Mouse (Mus musculus) WW6 (cell line): ENCODE measurements around the gene Map3k1.

Experiments
- DNase-seq: peaks from one replicate; pipeline ENCODE4 v3.0.0-alpha.2; 2013; ENCODE audit warnings: low read depth, low spot score

Gene Map3k1

DNA sequence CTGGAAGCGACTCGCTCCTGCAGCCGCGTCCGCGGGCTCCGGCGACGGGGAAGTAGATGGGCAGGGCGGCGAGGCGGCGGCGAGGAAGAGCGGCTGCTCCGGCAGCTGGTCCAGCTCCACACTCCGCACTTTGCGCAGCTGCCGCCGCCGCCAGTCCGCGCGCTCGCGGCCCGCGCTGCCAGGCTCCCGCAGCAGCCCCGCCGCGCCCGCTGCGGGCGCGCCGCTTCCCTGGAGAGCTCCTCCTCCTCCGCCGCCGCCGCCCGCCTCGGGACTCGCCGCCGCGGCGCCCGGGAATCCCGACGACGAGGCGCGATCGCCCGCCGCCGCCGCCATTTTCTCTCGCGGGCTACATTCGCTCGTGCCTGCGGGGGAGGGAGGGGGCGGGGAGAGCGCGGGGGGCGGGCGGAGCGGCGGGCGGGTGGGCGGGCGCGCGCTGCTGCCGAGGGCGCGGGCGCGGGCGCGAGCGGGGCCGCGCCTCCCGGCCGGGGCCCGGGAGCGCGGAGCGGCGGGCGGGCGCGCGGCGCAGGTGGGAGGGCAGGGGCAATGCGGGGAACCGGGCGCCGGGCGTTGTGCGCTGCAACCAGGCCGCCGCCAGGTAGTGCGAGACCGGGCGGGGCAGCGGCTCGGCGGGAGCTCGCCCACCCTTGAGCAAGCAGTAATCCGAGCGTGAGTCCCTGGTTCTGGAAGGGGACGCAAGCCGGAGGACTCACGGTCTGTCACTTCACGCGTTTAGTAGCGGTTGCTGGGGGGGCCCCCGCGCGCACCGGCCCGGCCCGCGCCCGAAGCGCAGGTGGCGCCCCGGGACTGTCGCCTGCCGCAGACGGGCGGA is at the start of gene Map3k1:
Gene Map3k1 (minus strand): TSS at position 357 of the 829 bp plus-strand sequence.
- no peak for DNase-seq

DNA sequence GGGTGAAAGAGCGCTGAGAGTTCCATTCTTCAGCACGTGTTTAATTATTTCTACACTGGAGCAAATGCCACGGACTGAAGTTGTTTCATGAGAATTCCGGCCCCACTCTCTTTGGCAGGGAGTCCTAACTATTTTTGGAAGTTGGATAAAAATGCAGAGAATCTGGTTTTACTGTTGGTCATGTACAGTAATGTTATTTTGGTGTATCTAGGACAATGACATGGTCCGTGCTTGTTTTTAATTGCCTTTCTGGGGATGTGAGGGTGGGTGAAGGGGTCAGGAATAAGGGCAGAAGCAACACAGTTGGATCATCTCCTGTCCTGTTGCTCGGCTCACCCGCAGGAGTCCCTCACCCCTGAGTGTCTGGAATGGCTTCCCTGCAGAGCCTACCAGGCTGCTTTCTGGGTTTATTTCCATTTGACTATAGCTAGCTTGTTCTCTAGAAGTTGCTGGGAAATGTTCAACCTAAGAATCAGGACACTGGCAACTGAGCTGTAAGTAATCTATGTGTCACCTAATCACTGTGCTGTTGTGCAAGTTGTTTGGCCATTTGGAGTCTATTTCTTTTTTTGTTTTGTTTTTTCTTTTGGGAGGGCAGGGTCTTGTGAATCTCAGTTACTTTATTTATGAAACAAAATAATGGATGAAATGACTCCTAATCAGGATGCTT is 48.1 kb upstream of the Map3k1 start:
- DNase-seq = no peak

DNA sequence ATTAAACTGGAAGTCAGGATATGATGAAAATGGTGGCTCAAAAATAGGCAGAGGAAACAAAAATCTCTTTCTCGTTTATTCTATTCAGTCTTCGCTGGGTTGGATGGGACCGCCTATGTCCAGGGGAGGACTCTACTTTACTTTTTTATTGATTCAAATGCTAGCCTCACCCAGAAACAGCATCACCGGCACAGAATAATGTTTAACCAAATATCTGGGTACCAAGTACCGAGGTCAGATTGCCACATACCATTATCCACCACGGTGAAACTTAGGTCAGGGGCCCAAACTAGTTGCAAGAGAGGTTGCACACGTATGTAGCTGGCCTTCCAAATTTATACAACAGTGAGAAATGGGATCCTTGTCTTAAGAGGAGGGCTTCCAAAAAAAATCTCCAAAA is 47.4 kb upstream of the Map3k1 start:
- DNase-seq = no peak

DNA sequence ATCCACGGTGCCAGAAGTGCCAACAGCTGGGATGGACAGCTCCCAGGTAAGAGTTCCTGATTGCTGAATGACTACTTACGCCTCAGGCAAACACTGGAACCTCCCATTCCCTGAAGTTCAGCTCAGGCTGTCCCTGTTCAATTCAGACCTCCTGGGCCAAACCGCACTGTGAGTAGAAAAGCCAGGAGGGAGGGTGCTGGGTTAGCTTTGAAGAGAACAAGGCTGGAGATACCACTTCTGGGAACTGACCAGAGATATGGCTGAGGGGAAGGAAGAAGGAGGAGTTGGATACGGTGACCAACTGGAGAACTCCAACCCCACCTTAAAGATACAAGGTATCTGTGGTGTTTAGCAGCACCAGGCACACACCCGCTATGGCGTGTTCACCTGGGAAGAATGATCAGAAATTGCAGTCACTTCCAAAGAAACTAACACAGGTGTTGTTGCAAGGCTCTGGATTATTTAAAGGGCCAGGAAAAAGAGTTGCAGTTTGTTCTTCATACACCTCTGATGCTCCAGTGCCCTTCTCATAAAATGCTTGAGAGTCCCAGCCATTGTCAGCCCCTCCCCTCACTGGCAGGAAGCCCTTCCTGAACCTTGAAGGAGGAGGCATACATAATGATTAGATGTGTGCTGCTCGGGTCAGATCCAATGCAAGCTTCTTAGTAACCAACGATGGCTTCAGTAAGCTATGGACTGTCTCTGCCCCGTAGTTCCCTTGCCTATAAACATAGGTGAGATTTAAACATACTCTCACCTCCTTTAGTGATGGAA is 43.8 kb upstream of the Map3k1 start:
- no peak for DNase-seq

DNA sequence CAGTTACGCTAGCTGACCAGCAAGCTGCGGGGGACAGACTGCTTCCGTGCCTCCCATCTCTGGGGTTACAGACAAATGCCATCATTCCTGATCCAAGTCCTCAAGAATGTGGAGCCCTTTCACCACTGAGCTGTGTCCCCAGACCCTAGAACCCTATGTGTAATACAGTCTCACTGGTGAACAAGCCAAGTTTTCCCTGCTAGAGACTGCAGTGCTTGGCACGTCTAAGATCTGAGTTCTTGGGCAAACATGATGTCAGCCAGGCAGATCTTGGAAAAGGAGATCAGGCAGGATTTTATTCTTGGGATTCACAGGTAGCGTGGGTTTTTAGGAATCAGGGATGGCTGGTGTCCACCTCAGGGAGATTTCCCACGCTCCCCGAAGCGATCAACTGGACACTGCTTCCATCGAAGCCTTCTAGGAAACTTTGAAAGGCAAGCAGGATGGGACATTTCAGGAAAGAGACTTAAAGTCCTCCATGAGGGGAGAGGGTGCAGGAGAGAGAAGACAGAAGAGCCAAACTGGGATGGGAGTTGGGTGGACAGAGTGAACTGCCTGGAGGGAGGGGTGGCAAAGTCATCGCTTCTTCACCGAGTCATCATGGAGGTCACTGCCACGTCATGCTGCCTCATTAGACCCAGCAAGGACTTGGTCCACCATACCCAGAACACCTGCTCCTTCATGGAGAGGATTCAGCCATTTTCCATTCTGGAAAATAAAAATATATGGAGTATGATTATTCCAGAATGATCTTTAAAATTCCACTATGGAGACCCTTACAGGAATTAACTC is 41.4 kb upstream of the Map3k1 start:
- DNase-seq = no peak

DNA sequence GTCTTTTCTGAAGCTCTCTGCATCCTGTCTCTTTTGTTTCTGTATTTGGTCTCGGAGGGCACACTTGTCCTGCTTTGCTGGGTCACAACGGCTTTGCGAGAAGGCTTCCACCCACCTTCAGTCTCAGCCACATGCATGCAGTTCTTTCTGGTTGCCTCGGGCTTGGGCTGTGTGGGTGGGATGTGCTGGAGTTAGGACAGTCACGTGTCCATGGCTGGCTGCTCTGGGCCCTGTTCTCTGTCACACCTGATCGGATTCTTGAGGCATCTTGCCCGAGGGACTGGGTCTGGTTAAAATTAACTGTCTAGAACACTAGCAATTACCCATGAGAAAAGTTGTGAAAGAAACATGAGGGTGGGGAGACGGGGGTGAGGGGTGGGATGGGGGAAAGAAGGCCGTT is 36.7 kb upstream of the Map3k1 start:
- no peak for DNase-seq

DNA sequence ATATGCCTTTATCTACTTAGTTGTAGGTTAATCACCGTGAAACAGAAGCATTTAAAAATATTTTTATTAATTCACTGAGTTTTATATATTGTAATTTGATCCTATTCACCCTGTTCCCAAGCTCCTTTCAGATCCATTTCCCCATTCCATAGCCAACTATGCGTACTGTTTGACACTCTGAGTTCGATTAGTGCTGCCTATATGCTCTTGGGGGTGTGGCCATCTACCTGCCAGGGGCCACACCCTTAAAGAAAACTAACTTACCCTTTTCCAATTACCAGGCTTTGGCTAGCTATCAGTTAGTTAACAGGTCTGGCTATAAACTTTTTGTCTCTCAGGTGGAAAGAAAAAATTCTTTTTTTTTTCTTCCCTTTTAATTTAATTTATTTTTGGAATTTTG is 35.5 kb upstream of the Map3k1 start:
- DNase-seq = no peak

DNA sequence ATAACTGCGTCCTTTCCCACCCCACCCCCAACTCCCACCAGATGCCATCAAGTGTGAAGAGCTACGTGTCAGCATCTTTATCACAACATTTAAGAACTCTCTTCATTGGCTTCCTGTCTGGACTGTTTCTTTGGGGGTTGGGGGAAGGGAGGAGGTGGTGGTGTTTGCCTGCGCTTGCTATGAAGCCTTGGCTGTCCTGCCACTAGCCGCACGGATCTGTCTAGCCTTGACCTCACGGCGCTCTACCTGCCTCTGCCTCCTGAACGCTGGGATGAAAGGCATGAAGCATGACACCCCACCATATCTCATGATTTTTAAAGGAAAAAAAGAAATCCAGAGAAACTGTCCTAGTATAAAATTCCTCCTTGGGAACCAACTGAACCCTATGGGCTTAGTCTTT is 27.0 kb upstream of the Map3k1 start:
- no peak for DNase-seq

DNA sequence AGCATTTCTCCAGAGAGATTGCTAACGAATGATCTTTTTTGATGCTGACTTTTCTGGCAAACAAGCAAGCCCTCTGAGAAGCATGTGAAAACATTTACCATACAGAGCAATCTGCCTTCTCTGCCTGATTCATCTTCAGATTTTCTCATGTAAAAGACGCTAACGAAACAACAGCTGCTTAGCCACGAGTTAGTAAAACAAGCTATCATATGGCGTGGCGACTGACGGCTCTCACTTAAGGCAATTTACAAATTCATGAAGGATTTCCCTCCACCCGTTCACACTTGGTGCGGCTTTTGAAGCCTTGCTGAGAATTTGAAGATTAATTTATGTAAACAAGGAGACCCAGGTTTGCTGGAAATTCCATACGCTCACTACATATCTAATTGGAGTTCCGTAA is 25.8 kb upstream of the Map3k1 start:
- no peak for DNase-seq

DNA sequence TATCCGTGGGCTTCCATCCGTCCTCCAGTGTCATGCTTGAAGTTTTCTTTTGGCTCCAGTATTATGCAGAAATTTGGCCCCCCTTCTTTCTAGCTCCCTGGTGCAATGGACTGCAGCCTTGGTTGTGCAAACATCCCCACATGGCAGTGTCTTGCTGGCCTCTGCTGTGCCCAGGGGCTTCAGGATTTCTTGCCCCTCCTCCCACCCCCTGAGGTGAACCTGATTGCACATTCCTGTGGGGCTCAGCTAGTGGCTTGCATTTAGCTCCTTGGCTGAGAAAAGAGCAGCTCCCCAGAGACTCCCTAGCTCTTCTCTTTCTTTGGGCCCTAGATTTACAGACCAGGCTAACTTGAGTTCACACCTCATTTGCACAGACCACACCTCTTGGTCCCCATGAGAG is 20.7 kb upstream of the Map3k1 start:
- no peak for DNase-seq

DNA sequence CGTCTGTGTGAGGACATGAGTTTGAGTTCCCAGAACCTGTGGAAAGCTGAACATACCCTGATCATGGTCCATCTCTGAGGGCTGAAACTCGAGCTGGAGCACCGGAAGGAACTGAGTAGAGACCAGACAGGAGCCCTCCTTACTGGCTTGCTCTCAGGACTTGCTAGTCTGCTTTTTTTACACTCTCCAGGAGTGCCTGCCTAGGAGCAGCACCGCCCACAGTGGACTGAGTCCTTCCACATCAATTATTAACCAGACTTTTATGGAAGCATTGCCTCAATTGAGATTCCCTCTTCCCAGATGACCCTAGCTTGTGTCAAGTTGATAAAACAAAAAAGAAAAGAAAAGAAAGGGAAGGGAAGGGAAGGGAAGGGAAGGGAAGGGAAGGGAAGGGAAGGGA is 18.7 kb upstream of the Map3k1 start:
- no peak for DNase-seq

DNA sequence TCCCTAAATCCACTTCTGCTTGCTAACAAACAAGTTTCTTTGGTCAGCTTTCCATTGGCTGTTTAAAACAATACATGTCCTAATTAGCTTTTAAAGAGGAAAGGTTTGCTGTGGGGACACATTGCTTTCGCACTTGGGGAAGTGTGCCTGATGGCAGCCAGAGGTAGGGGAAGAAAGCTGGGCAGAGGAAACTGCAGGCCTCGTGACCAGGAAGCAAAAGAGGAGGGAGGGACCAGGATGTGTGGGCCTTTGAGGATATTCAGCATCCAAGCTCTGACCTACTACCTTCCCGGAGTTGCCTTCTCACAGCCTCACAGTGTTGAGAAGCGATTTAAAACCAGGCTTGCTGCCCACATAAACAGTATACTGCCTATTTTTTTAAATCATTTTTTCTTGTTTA is 15.4 kb upstream of the Map3k1 start:
- no peak for DNase-seq

DNA sequence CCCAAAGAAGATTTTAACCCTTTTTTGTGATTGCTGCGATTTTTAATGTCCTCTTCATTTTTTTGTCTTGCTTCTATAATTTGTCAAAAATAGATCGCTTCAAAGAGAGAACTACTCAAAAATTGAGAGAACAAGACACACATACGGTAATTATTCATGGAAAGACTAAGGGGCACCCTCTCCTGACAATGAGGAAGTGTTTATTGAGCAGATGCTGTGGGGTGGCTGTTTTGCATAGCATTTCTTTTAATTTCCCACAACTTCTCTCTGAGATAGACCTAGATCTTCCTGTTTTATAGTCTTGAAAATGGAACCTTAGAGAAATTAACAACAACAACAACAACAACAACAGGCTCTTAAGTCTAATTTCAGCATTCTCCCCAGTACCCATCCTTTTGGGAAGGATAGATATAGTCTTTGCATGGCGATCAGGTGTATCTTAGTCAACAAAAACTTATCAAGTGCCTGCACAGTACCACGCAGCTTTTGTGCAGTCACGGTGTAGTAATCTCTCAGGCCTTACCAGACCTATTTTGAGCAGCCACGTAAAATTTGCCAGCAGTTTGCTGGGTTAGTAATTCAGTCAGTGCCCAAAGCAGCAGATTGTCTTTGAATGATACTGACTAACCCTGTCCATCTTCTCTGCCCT is 13.1 kb upstream of the Map3k1 start:
- no peak for DNase-seq

DNA sequence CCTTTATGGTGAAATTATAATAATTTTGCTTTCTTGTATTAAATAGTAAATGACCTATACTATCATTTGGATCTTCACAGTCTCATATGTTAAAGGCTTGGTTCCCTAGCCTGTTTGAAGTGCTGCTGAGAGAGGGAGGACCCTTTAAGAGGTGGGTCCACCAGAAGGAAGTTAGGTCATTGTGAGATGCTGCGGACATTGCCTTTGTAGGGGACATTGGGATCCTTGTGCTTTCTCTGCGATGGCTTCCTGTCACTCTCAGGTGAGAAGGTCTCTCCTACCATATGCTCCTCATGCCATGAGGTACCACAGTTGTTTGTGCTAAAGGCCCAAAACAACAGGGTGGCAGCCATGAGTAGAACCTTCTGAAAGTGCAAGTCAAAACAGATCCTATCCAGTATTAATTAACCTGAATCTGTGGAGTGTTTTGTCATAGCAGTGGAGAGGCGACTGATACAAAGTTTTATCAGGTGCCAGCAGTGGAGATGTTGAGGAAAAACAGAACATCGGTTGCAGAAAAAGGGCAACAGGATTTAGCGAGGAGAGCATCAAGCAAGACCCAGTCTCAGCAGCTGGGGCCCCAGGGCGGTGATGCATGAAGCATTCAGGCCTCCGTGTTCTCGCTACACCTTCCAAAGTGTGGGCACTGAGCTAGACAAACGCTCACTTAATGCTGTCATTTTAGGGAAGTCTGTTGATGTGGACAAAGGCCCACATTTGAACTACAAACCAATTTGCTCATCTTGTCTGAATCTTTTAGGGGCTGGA is 11.0 kb upstream of the Map3k1 start:
- no peak for DNase-seq

DNA sequence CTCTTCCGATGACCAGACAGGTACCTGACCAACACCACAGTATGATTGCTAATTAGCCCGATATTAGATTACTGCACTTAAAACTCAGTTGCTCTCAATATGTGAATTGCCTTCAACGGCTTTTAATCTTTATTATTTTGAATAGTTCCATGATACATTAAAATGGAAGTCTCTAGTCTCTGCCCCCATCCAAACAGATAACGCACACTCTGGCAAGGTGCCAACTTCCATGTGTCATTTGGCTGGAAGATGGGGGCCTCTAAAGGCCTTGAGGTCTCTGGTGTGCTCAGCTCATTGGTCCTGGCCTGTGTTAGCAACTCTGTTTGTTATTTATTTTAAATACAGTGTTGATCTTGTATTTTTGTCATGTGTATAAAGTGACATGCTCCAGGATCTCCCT is 10.3 kb upstream of the Map3k1 start:
- no peak for DNase-seq

DNA sequence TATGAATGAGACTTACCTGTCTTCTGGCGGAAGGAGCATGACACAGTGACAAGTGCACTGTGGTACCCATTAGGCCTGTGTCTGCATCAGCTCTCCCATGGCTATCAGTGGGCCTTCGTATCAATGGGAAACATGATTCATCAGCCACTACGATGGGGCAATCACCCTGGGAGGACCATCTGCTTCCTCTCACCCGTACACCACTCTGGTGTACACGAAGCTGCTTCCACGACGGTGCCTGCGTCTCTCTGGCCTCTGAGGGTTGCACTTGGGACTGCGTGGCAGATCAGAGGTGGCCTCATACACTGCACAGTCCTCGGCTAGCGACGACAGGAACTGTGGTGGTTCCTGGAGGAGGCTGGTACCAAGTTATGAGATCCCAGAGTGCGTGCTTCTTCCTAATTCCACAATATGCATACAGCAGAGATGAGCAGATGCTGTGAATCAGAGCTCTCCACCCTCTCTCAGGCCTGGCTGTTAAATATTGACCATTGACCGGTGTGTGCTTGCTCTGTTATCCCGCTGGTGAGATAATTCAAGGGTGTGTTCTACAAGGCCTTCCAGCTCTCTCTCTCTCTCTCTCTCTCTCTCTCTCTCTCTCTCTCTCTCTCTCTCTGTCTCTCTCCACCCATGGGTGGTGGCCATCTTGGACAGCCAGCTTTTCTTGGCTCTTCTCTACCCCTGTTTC is 9.6 kb upstream of the Map3k1 start:
- no peak for DNase-seq

DNA sequence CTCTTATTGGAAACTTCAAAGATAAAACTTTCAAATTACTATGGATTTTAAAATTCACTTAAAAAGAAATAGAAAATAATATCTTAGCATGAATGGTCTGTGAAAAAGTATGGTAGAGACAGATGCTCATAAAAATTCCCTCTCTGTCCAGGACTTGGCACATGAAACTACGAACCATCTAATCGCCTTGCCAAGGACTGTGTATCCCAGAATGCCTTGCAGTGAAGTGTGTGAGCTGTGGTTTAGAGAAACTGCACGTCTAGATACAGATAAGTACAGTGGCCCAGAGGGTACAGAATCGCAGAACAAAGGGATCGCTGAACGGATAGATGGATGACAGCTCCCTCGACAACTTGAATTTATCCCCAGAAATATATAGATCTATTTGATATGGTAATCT is 9.0 kb upstream of the Map3k1 start:
- DNase-seq = no peak

DNA sequence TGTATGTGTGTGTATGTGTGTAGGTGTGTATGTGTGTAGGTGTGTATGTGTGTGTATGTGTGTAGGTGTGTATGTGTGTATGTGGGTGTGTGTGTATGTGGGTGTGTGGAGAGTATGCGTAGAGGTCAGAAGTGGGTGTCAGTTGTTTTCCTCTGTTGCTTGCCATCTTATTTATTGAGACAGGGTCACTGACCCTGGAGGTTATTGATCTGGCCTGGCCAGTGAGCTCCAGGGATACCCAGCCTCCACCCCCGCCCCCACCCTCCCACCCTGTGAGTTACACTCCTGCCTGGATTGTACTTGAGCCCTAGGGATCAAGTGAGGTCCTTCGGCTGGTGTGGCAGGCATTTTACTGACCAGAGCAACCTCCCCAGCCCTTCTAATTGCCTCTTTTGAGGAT is 7.6 kb upstream of the Map3k1 start:
- DNase-seq = no peak

DNA sequence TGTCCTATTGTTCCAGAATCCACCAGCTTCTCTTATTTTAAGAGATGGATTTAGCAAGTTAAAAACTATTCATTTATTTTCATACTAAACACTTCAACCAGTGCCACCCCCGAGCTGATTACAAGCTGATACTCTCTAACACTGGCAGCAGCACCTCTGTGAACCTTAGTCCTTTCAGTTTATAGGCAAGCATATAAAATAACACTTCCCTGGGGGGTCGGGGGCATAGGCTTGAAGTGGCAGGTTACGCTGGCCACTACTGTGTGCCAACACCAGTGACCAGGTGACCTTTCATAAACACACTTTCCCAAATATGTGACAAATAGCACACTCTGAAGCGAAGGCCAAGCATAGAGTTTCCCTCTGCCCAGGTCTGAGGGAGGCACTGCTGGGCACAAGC is 6.7 kb upstream of the Map3k1 start:
- DNase-seq = no peak

DNA sequence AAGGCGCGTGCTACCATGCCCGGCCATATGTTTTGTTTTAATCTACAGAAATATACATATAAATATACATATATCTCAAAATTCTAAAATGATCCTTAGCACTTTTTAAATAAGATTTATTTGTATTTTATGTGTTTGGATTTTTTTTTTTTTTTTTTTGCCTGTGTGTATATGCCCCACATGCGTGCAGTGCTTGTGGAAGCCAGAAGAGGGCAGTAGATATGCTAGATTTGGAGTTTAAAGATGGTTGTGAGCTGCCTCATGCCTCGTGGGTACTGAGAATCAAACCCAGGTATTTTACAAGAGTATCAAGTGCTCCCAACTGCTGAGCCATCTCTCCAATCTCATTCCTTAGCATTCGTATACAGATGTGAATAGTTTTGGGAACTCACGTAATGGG is 6.2 kb upstream of the Map3k1 start:
- no peak for DNase-seq
